Mouse (Mus musculus): ENCODE results near the gene Gins3. TPM values are rescaled to one million over a fixed set of nuclear protein-coding genes. Genes with fewer than 3 reads are reported as not detected.
A peak's percentile ranks its signal among the peaks of the same experiment; 100 is the strongest.

Gins3 gene
- total RNA-seq, 1 experiment from 2014 or later: 22.9 TPM

DNA sequence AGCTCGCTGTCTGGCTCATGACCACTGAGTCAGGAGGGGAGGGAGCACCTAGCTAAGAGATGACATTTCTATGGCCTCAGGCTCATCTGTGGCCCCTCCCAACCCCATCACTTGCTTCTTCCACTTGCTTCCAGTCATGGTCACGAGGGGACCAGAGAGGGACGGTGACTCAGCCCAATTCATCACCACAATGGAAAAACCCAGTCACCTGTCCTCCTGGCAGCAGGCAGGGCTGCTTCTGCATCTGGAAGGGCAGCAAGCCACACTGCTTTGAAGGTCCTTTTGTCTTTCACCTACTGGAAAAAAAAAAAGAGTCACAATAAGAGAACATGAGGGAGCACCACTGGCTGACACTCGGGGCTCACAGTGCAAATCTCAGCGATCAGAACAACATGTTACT, 39.6 kb downstream of the Gins3 start:
- ATAC-seq (replicated peaks in 1 of 2; ENCODE audit: insufficient read depth in 1 of 2, low FRiP score in 2 of 2, low TSS enrichment in 1 of 2, low read depth in 1 of 2, poor library complexity in 2 of 2, severe bottlenecking in 2 of 2): no peak

DNA sequence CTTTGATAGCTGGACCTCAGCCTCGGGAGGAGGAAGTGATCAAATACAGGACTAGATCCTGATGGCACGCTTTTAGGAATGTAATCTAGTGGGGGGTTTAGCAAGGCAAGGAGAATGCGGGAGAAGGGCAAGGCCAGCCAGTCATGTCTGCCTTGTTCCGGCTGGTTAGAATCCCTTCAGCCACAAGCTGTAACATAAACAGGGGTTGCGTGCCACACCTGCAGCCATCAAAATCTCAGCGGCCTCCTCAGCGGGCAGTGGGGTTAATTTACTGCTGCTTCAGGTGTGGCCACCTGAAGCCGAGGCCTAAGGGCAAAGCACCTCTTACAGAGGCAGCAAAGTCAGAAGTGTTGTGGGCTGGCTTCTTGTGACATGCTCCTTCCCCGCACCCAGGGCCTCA, 43.4 kb downstream of the Gins3 start, which contains the start of gene Ndrg4:
Gene Ndrg4 (plus strand): TSS at position 350 of the 400 bp plus-strand sequence.
- no peak for ATAC-seq (replicated peaks in 1 of 2; ENCODE audit: insufficient read depth in 1 of 2, low FRiP score in 2 of 2, low TSS enrichment in 1 of 2, low read depth in 1 of 2, poor library complexity in 2 of 2, severe bottlenecking in 2 of 2)

- ATAC-seq (replicated peaks in 1 of 2; ENCODE audit: insufficient read depth in 1 of 2, low FRiP score in 2 of 2, low TSS enrichment in 1 of 2, low read depth in 1 of 2, poor library complexity in 2 of 2, severe bottlenecking in 2 of 2): 0 out of 4 replicates have a peak, but pooled peaks of 1 of the 2 experiments have one; percentile 3
These were observed 44.4 kb downstream of the Gins3 start for GRCm38 (mm10) chr8:95677591-95678023.

DNA sequence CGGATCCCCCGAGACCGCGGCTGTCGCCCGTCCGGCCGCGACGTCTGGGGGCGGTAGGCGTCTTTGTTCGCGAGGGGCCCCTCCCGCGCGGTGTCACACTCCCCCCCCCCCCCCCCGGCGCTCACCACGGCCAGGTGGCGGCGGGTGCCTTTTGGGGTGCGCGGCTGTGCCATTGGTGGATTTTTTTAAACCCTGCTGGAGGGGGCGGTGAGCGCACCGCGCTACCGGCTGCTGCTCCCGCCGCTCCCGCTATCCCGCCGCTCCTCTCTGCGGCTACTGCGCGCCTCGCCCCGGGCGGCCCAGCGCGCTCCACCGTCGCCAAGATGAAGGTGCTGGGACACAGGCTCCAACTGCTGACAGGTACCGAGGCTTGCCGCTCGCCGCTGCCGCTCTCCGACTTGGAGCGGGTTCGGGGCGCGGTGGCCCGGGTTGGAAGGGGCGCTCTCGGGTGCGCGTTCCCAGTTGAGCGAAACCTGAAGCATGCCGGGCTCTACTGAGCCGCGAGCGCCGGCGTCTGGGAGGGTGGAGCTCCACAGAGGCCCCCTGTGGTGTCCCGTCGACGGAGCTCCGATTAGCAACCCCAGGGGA, 44.9 kb downstream of the Gins3 start:
- ATAC-seq (replicated peaks in 1 of 2; ENCODE audit: insufficient read depth in 1 of 2, low FRiP score in 2 of 2, low TSS enrichment in 1 of 2, low read depth in 1 of 2, poor library complexity in 2 of 2, severe bottlenecking in 2 of 2): peak in 1 of 2 experiments; percentile 24; a peak in 2 of 4 replicates

DNA sequence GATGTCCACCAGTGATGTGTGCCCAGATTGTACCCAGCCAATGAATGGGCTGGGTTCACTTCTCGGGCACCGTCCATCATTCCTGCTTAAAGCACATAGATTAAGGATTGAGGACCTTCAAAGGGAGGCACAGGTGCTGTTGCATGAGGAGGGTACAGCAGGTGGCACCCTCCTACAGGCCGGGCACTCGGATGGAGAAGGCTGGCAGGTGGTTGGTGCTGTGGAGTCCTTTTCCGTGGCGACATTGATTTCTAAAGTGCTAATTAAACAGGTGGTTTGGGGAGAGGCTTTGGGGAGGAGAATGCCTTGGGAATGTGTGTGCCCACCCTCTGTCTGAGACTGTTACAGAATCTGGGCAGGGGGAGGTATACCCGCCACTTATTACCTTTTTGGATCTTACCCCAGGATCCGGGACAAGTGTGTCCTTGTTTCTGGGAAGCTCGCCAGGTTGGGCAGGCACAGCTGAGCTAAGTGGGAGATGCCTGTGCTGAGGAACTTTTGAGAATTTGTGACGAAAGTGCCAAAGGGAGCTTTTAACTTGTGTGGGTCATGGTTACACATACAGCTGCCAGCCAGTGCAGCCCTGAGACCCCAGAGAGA, 54.9 kb downstream of the Gins3 start:
- ATAC-seq (replicated peaks in 1 of 2; ENCODE audit: insufficient read depth in 1 of 2, low FRiP score in 2 of 2, low TSS enrichment in 1 of 2, low read depth in 1 of 2, poor library complexity in 2 of 2, severe bottlenecking in 2 of 2): no peak

DNA sequence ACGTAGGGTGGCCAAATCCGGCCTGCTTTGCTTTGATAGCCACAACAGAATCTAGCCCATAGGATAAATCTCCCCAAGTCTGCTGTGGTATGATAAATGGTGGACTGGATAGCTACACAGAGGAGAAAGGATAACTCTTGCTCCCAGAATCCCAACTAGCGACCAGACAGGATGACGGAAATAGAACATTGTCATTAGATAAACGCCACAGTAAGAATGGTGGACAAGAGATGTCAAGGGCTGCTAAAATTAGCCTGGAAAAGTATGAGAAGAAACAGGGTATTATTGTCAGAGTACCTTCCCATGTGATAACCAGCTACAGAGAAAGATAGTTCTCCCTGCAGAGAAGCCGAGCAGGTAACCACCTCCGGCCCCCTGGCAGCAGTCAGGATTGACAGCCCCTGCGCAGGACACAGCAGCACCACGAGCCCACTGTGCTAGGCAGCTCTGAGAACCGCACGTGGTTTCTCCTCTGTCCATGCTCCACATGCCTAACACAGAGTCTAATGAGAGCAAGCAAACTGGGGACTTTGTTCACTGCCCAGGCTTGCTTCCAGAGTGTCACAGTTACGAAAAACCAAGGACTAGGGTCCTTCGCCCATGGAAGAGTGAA, 57.8 kb downstream of the Gins3 start:
- no peak for ATAC-seq (replicated peaks in 1 of 2; ENCODE audit: insufficient read depth in 1 of 2, low FRiP score in 2 of 2, low TSS enrichment in 1 of 2, low read depth in 1 of 2, poor library complexity in 2 of 2, severe bottlenecking in 2 of 2)

DNA sequence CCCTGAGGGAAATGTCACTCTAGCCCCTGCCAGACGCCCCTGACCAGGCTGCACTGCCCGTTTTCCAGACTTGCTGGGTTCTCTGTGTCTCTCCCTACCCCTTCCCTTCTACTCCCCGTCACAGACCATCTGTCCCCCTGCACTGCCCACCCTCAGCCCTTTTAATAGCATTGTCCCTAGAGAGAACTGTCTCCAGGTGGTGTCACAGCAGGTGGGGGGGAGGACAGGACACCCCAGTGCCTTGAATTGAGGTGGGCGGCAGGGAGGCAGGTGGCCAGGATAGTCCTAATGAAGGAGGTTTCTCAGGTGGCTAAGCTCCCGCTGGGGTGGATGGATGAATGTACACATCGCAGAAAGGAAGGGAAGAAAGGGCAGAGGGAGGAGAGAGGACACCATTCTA, 61.4 kb downstream of the Gins3 start:
- no peak for ATAC-seq (replicated peaks in 1 of 2; ENCODE audit: insufficient read depth in 1 of 2, low FRiP score in 2 of 2, low TSS enrichment in 1 of 2, low read depth in 1 of 2, poor library complexity in 2 of 2, severe bottlenecking in 2 of 2)

Other genes with a start within 250 kb of the Gins3 start
- gene Cfap20, start 198.6 kb upstream of the Gins3 start, total RNA-seq (2017): 83.4 and 115 TPM in 2 replicates
- 20.6 and 23.3 TPM in 2 replicates for gene Csnk2a2, start 143.4 kb upstream of the Gins3 start, total RNA-seq (2017)
- gene Ccdc113, start 99.4 kb upstream of the Gins3 start, total RNA-seq (2017): not detected in 2 replicates
- gene Prss54, start 57.1 kb upstream of the Gins3 start, total RNA-seq (2017): not detected in 2 replicates
- gene Ndrg4, start 43.5 kb downstream of the Gins3 start, total RNA-seq (2017): 0.79 TPM in 1 of 2 replicates, not detected in the other
- 25.5 and 45.2 TPM in 2 replicates for gene Setd6, start 82.4 kb downstream of the Gins3 start, total RNA-seq (2017)
- 141 and 174 TPM in 2 replicates for gene Cnot1, start 174.0 kb downstream of the Gins3 start, total RNA-seq (2017)
- gene Sap18b, start 191.9 kb downstream of the Gins3 start, total RNA-seq (2017): 208 and 312 TPM in 2 replicates
- gene Slc38a7, start 220.1 kb downstream of the Gins3 start, total RNA-seq (2017): 6.0 and 9.5 TPM in 2 replicates

Data from hematopoietic stem cell, adult 5-6 weeks (primary cell).